Mouse (Mus musculus) gastrocnemius, adult 8-10 months (tissue): ENCODE results near the gene Hadha. TPM values are rescaled to one million over a fixed set of nuclear protein-coding genes. Genes with fewer than 3 reads are reported as not detected.

Experiments used
- DNase-seq, 2 experiments: peaks; one replicate each; pipeline ENCODE4 v3.0.0; 2022; ENCODE audit warnings: low spot score in 2 of 2
- total RNA-seq, 4 experiments: library from RNA; stranded (reverse); gene quantifications; 2 replicates each; pipeline ENCODE4 v1.2.4; 2022

Gene Hadha
- total RNA-seq, 4 experiments from 2014 or later = 282 to 349 (median 303) TPM

- DNase-seq = no peak
Observed at GRCm38 (mm10) chr5:30154013-30154412, 949 bp downstream of the Hadha start.

- DNase-seq = no peak
Observed at GRCm38 (mm10) chr5:30153222-30153621, 1.7 kb downstream of the Hadha start.

GRCm38 (mm10) chr5:30152413-30152812, 2.5 kb downstream of the Hadha start:
- no peak for DNase-seq

- no peak for DNase-seq
Observed at GRCm38 (mm10) chr5:30152007-30152406, 3.0 kb downstream of the Hadha start.

GRCm38 (mm10) chr5:30148133-30148920, 6.6 kb downstream of the Hadha start:
- DNase-seq = no peak

GRCm38 (mm10) chr5:30146526-30146925, 8.4 kb downstream of the Hadha start:
- no peak for DNase-seq

GRCm38 (mm10) chr5:30138193-30138592, 16.8 kb downstream of the Hadha start:
- DNase-seq = no peak

- DNase-seq = no peak
Observed at GRCm38 (mm10) chr5:30137271-30137670, 17.7 kb downstream of the Hadha start.

- DNase-seq = no peak
Observed at GRCm38 (mm10) chr5:30135711-30136231, 19.2 kb downstream of the Hadha start.

- no peak for DNase-seq
Observed at GRCm38 (mm10) chr5:30132173-30132572, 22.8 kb downstream of the Hadha start.

- DNase-seq = no peak
Observed at GRCm38 (mm10) chr5:30131246-30131645, 23.7 kb downstream of the Hadha start.

GRCm38 (mm10) chr5:30128680-30129079, 26.3 kb downstream of the Hadha start:
- DNase-seq = no peak

- DNase-seq = no peak
Observed at GRCm38 (mm10) chr5:30127921-30128597, 26.9 kb downstream of the Hadha start.

- no peak for DNase-seq
Observed at GRCm38 (mm10) chr5:30126756-30127155, 28.2 kb downstream of the Hadha start.

GRCm38 (mm10) chr5:30125587-30125986, 29.4 kb downstream of the Hadha start:
- no peak for DNase-seq

GRCm38 (mm10) chr5:30122481-30122880, 32.5 kb downstream of the Hadha start:
- DNase-seq = no peak

- no peak for DNase-seq
Observed at GRCm38 (mm10) chr5:30120106-30120505, 34.9 kb downstream of the Hadha start.

GRCm38 (mm10) chr5:30119163-30119562, 35.8 kb downstream of the Hadha start:
- no peak for DNase-seq

GRCm38 (mm10) chr5:30118018-30118417, 36.9 kb downstream of the Hadha start:
- no peak for DNase-seq

GRCm38 (mm10) chr5:30115718-30116117, 39.2 kb downstream of the Hadha start:
- DNase-seq = no peak

- DNase-seq = no peak
Observed at GRCm38 (mm10) chr5:30114761-30115140, 40.2 kb downstream of the Hadha start.

GRCm38 (mm10) chr5:30113881-30114760, 40.8 kb downstream of the Hadha start:
- peak in 1 of 2 experiments; percentile 32 for DNase-seq
